Mouse (Mus musculus): ENCODE measurements around the gene Rec114.

DNA sequence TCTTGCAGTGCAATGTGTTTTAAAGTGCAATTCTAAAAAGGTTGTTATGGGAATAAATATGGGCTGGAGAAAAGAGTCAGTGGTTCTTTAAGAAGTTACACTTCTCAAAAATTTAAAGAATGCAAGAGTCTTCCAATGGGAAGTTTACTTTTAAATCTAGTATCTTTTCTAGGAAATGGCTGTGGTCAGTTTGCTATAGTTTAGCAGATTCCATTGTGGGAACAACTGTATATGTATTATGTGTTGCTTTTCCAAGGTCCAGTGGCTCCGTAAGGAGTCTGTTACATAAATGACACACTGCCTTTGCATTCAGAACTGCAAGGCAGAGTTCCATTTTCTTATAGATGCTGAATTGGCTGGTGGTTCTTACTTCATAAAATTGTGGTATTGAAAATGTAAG is 120.8 kb downstream of the Rec114 start:
- TF ChIP-seq CTCF (IDR thresholded peaks at IDR 0.05) = no peak
- no peak for TF ChIP-seq EP300 (IDR thresholded peaks at IDR 0.05; ENCODE audit: insufficient read depth, low read depth, low read length)
- TF ChIP-seq POLR2A (IDR thresholded peaks at IDR 0.05; ENCODE audit: insufficient read depth, low read depth, low read length) = no peak

Measured in heart, adult 2 months (tissue).